Mouse (Mus musculus) limb, embryonic 13.5 days (tissue): ENCODE measurements around the gene Ttll5. TPM values are rescaled to one million over a fixed set of nuclear protein-coding genes. Genes with fewer than 3 reads are reported as not detected.

Source experiments
- polyA plus RNA-seq: library from polyadenylated mRNA; unstranded; fragments of >200 nt; fragmentation: Nextera tagmentation; extraction: Ambion mirVana; gene quantifications from 2 replicates; pipeline ENCODE4 v1.2.1, GENCODE M21; 2015

Gene Ttll5
- polyA plus RNA-seq, 1 experiment from 2014 or later: 13.8 TPM

Other genes starting within 250 kb of the Ttll5 start
- 0.89 and 1.2 TPM in 2 replicates for gene Jdp2, start 225.6 kb upstream of the Ttll5 start, polyA plus RNA-seq
- 3.3 and 3.5 TPM in 2 replicates for gene Batf, start 138.0 kb upstream of the Ttll5 start, polyA plus RNA-seq
- 2.2 and 3.2 TPM in 2 replicates for gene Flvcr2, start 78.1 kb upstream of the Ttll5 start, polyA plus RNA-seq
- 115 and 119 TPM in 2 replicates for gene Erg28, start 109 bp upstream of the Ttll5 start, polyA plus RNA-seq